Mouse (Mus musculus) spleen, adult 2 months (tissue): ENCODE data around the gene Entpd1. TPM values are rescaled to one million over a fixed set of nuclear protein-coding genes. Genes with fewer than 3 reads are reported as not detected.
A peak's percentile ranks its signal among the peaks of the same experiment; 100 is the strongest.

ENCODE experiments used
- DNase-seq, 2 experiments: peaks; one replicate each; pipeline versions ENCODE4 v3.0.0 to v3.0.0-alpha.2; 2012 to 2021; ENCODE audit warnings: low spot score in 2 of 2, low read depth in 1 of 2
- H3K27ac ChIP-seq: fragments of 200-500 bp; 2 replicates; pipeline ENCODE4 v1.5.1; 2012; ENCODE audit warnings: low read length, inconsistent platforms; ENCODE audit not compliant: insufficient read depth
- H3K27me3 ChIP-seq: fragments of 200-500 bp; 2 replicates; pipeline ENCODE4 v1.6.1; 2012; ENCODE audit warnings: mild to moderate bottlenecking, moderate library complexity, low read length, inconsistent platforms; ENCODE audit not compliant: control insufficient read depth, insufficient read depth
- H3K36me3 ChIP-seq: fragments of 200-500 bp; 2 replicates; pipeline ENCODE4 v1.6.1; 2012; ENCODE audit warnings: mild to moderate bottlenecking, low read length, inconsistent platforms; ENCODE audit not compliant: control insufficient read depth, insufficient read depth
- H3K4me1 ChIP-seq: fragments of 200-500 bp; 2 replicates; pipeline ENCODE4 v1.6.1; 2011; ENCODE audit warnings: inconsistent platforms; ENCODE audit not compliant: control insufficient read depth, insufficient read depth, insufficient read length
- H3K4me3 ChIP-seq: fragments of 200-500 bp; 2 replicates; pipeline ENCODE4 v1.5.1; 2011; ENCODE audit warnings: mild to moderate bottlenecking, inconsistent platforms; ENCODE audit not compliant: insufficient read depth, insufficient read length; ENCODE audit errors: extremely low read depth
- CTCF ChIP-seq: fragments of 200-500 bp; IDR thresholded peaks from 2 replicates; pipeline ENCODE4 v1.5.1; 2011; ENCODE audit warnings: mild to moderate bottlenecking, inconsistent platforms; ENCODE audit not compliant: insufficient read depth, insufficient read length, insufficient replicate concordance; ENCODE audit errors: extremely low read depth
- POLR2A ChIP-seq: fragments of 200-500 bp; IDR thresholded peaks from 2 replicates; pipeline ENCODE4 v1.6.1; 2011; ENCODE audit warnings: low read depth, low read length, inconsistent platforms
- WGBS: fragments of 180-500 bp; shearing (Covaris S2); methylation state at CpG from one replicate; pipeline ENCODE4 v1.1.7; 2018; 5-methylcytosine and 5-hydroxymethylcytosine counted together
- polyA plus RNA-seq: library from polyadenylated mRNA; depleted of rRNA; stranded (reverse); fragments of >200 nt; gene quantifications from 2 replicates; pipeline ENCODE4 v1.2.3, GENCODE M21; 2012

Entpd1 gene
- polyA plus RNA-seq, 1 experiment, result 10.5 TPM

- Histone ChIP-seq H3K4me1 (no peaks in the 10 kb centered on the region; the same call in 1 of the 2 replicates), H3K36me3 (peaks cover 4% of the 10 kb centered on the region), H3K27me3 (no peaks in the 10 kb centered on the region), H3K27ac (no peak overlapping the region), H3K4me3 (no peak overlapping the region)
- no peak for DNase-seq
- TF ChIP-seq POLR2A (no peak), CTCF (no peak)
- 89% methylated on average over 2 of the region's 2 CpGs for WGBS
These were observed 114.4 kb downstream of the Entpd1 start for GRCm38 (mm10) chr19:40726614-40727013.

GRCm38 (mm10) chr19:40728213-40728612 lies 116.0 kb downstream of the Entpd1 start:
- WGBS, result 87% methylated on average over 4 of the region's 4 CpGs
- peaks cover 4% of the 10 kb centered on the region for H3K36me3 ChIP-seq
- TF ChIP-seq POLR2A (no peak), CTCF (no peak)
- no peaks in the 10 kb centered on the region; the same call in 1 of the 2 replicates for H3K4me1 ChIP-seq
- DNase-seq, result no peak
- no peak overlapping the region for H3K27ac ChIP-seq
- H3K27me3 ChIP-seq, result no peaks in the 10 kb centered on the region
- no peak overlapping the region for H3K4me3 ChIP-seq

GRCm38 (mm10) chr19:40728732-40729420 lies 116.7 kb downstream of the Entpd1 start:
- DNase-seq, result no peak
- H3K4me1 ChIP-seq, result no peaks in the 10 kb centered on the region; the same call in 1 of the 2 replicates
- no peak overlapping the region for H3K27ac ChIP-seq
- TF ChIP-seq POLR2A (no peak), CTCF (no peak)
- peaks cover 4% of the 10 kb centered on the region for H3K36me3 ChIP-seq
- 25% methylated on average over 12 of the region's 12 CpGs for WGBS
- no peaks in the 10 kb centered on the region for H3K27me3 ChIP-seq
- H3K4me3 ChIP-seq, result no peak overlapping the region

- Histone ChIP-seq H3K4me1 (no peaks in the 10 kb centered on the region; the same call in 1 of the 2 replicates), H3K4me3 (no peak overlapping the region), H3K27ac (no peak overlapping the region), H3K27me3 (no peaks in the 10 kb centered on the region), H3K36me3 (no peaks in the 10 kb centered on the region; the same call in 1 of the 2 replicates)
- WGBS, result 90% methylated on average over 10 of the region's 10 CpGs
- no peak for TF ChIP-seq CTCF
- TF ChIP-seq POLR2A, result no peak
- DNase-seq, result no peak
These were observed 121.2 kb downstream of the Entpd1 start for GRCm38 (mm10) chr19:40733409-40733808.

GRCm38 (mm10) chr19:40733849-40734248 lies 121.7 kb downstream of the Entpd1 start:
- no peaks in the 10 kb centered on the region for H3K4me1 ChIP-seq
- no peak overlapping the region for H3K27ac ChIP-seq
- H3K27me3 ChIP-seq, result no peaks in the 10 kb centered on the region
- DNase-seq, result no peak
- H3K36me3 ChIP-seq, result no peaks in the 10 kb centered on the region; the same call in 1 of the 2 replicates
- H3K4me3 ChIP-seq, result no peak overlapping the region
- WGBS, result 81% methylated on average over 4 of the region's 4 CpGs
- TF ChIP-seq CTCF (no peak), POLR2A (no peak)

- DNase-seq, result peak; percentile 29 to 30
- H3K27ac ChIP-seq, result no peak overlapping the region
- no peaks in the 10 kb centered on the region for H3K27me3 ChIP-seq
- TF ChIP-seq POLR2A (no peak), CTCF (peak; percentile 61; the same call in 1 of the 2 replicates)
- H3K36me3 ChIP-seq, result peaks cover 2% of the 10 kb centered on the region
- no peaks in the 10 kb centered on the region for H3K4me1 ChIP-seq
- no peak overlapping the region for H3K4me3 ChIP-seq
- WGBS, result 41% methylated on average over 17 of the region's 17 CpGs
These were observed 124.7 kb downstream of the Entpd1 start for GRCm38 (mm10) chr19:40736680-40737512.

- Histone ChIP-seq H3K36me3 (peaks cover 2% of the 10 kb centered on the region), H3K4me1 (no peaks in the 10 kb centered on the region), H3K4me3 (no peak overlapping the region), H3K27me3 (no peaks in the 10 kb centered on the region), H3K27ac (no peak overlapping the region)
- WGBS, result 94% methylated on average over 5 of the region's 5 CpGs
- TF ChIP-seq CTCF (no peak), POLR2A (no peak)
- DNase-seq, result no peak
These were observed 125.4 kb downstream of the Entpd1 start for GRCm38 (mm10) chr19:40737613-40738012.
